Mouse (Mus musculus): Measurements from ENCODE around the gene 9130023H24Rik. TPM values are rescaled to one million over a fixed set of nuclear protein-coding genes. Genes with fewer than 3 reads are reported as not detected.
A peak's percentile ranks its signal among the peaks of the same experiment; 100 is the strongest.

The 9130023H24Rik gene
- total RNA-seq, 1 experiment = 2.6 TPM

- no peak overlapping the region for H3K9ac ChIP-seq (ENCODE audit: insufficient read depth, low read depth, low read length, poor library complexity, severe bottlenecking)
- no peak for DNase-seq (ENCODE audit: low read depth, low spot score)
- H3K9me3 ChIP-seq (ENCODE audit: control insufficient read depth, insufficient read depth, low read depth, low read length) = no peaks in the 10 kb centered on the region
- peaks cover 2 to 4% of the 10 kb centered on the region in 2 experiments; a peak in 2 of 4 replicates for H3K4me1 ChIP-seq (ENCODE audit: control insufficient read depth in 2 of 2, insufficient read depth in 2 of 2, low read length in 2 of 2, poor library complexity in 1 of 2)
- H3K27ac ChIP-seq (ENCODE audit: insufficient read depth, low read depth, low read length, poor library complexity, severe bottlenecking) = no peak overlapping the region
- TF ChIP-seq HCFC1 (IDR thresholded peaks at IDR 0.05; ENCODE audit: borderline replicate concordance, insufficient read depth, low read length) (no peak), ZC3H11A (IDR thresholded peaks at IDR 0.05; ENCODE audit: borderline replicate concordance, low read depth, low read length) (no peak), MAFK (IDR thresholded peaks at IDR 0.05; ENCODE audit: insufficient read depth, low read depth, low read length) (no peak), ZNF384 (IDR thresholded peaks at IDR 0.05; ENCODE audit: low read depth, low read length) (no peak), CHD2 (IDR thresholded peaks at IDR 0.05; ENCODE audit: low read depth, low read length) (no peak)
- H3K36me3 ChIP-seq (ENCODE audit: control insufficient read depth, insufficient read depth, low read length, poor library complexity, severe bottlenecking) = peaks cover 18% of the 10 kb centered on the region
- H3K4me3 ChIP-seq (ENCODE audit: insufficient read depth in 1 of 2, low read depth in 1 of 2, low read length in 2 of 2, poor library complexity in 1 of 2, severe bottlenecking in 1 of 2) = no peak overlapping the region
- in situ Hi-C loops (cut with MboI; ENCODE audit: low sequenced_read_pairs in 2 of 2, unreplicated experiment in 2 of 2) = no loop called here
Measured at GRCm38 (mm10) chr7:128242331-128242730, 4.5 kb upstream of the 9130023H24Rik start.

- no peak overlapping the region for H3K27ac ChIP-seq (ENCODE audit: insufficient read depth, low read depth, low read length, poor library complexity, severe bottlenecking)
- in situ Hi-C loops (cut with MboI; ENCODE audit: low sequenced_read_pairs in 2 of 2, unreplicated experiment in 2 of 2) = no loop called here
- no peak overlapping the region for H3K4me3 ChIP-seq (ENCODE audit: insufficient read depth in 1 of 2, low read depth in 1 of 2, low read length in 2 of 2, poor library complexity in 1 of 2, severe bottlenecking in 1 of 2)
- DNase-seq (ENCODE audit: low read depth, low spot score) = no peak
- no peak overlapping the region for H3K9ac ChIP-seq (ENCODE audit: insufficient read depth, low read depth, low read length, poor library complexity, severe bottlenecking)
- peaks cover 18% of the 10 kb centered on the region for H3K36me3 ChIP-seq (ENCODE audit: control insufficient read depth, insufficient read depth, low read length, poor library complexity, severe bottlenecking)
- H3K4me1 ChIP-seq (ENCODE audit: control insufficient read depth in 2 of 2, insufficient read depth in 2 of 2, low read length in 2 of 2, poor library complexity in 1 of 2) = peaks cover 0 to 4% of the 10 kb centered on the region in 2 experiments; a peak in 1 of 4 replicates
- no peaks in the 10 kb centered on the region for H3K9me3 ChIP-seq (ENCODE audit: control insufficient read depth, insufficient read depth, low read depth, low read length)
- TF ChIP-seq ZNF384 (IDR thresholded peaks at IDR 0.05; ENCODE audit: low read depth, low read length) (no peak), ZC3H11A (IDR thresholded peaks at IDR 0.05; ENCODE audit: borderline replicate concordance, low read depth, low read length) (no peak), MAFK (IDR thresholded peaks at IDR 0.05; ENCODE audit: insufficient read depth, low read depth, low read length) (no peak), CHD2 (IDR thresholded peaks at IDR 0.05; ENCODE audit: low read depth, low read length) (no peak), HCFC1 (IDR thresholded peaks at IDR 0.05; ENCODE audit: borderline replicate concordance, insufficient read depth, low read length) (no peak)
Measured at GRCm38 (mm10) chr7:128240131-128240784, 2.4 kb upstream of the 9130023H24Rik start.

DNA sequence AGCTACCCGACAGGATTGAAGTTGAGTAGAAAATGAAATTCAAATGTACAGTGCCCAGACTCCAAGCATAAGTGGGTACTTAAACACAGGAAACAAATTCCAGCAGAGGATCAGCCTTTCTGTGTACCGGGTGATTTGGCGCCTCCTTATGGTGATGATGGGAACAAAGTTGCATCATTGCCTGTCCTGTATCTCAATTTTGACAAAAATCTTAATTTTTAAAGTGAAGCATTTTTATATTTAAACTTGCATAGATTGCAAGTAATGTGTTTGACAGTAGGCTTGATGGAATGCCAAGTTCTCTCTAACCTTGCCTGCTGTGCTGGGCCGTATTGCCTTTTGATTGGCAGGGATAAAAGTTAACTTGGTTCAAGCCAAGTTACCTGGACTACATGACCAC lies 1.2 kb upstream of the 9130023H24Rik start:
- peaks cover 13% of the 10 kb centered on the region; the same call in 1 of the 2 replicates for H3K36me3 ChIP-seq (ENCODE audit: control insufficient read depth, insufficient read depth, low read length, poor library complexity, severe bottlenecking)
- H3K4me3 ChIP-seq (ENCODE audit: insufficient read depth in 1 of 2, low read depth in 1 of 2, low read length in 2 of 2, poor library complexity in 1 of 2, severe bottlenecking in 1 of 2) = peak overlapping the region; percentile 45 to 60; a peak in 3 of 4 replicates
- peaks cover 0 to 2% of the 10 kb centered on the region in 2 experiments; a peak in 1 of 4 replicates for H3K4me1 ChIP-seq (ENCODE audit: control insufficient read depth in 2 of 2, insufficient read depth in 2 of 2, low read length in 2 of 2, poor library complexity in 1 of 2)
- TF ChIP-seq MAFK (IDR thresholded peaks at IDR 0.05; ENCODE audit: insufficient read depth, low read depth, low read length) (no peak), ZC3H11A (IDR thresholded peaks at IDR 0.05; ENCODE audit: borderline replicate concordance, low read depth, low read length) (no peak)
- peak overlapping the region; percentile 77; the same call in 1 of the 2 replicates for H3K9ac ChIP-seq (ENCODE audit: insufficient read depth, low read depth, low read length, poor library complexity, severe bottlenecking)
- in situ Hi-C loops (cut with MboI; ENCODE audit: low sequenced_read_pairs in 2 of 2, unreplicated experiment in 2 of 2) = no loop called here
- no peaks in the 10 kb centered on the region for H3K9me3 ChIP-seq (ENCODE audit: control insufficient read depth, insufficient read depth, low read depth, low read length)
- DNase-seq (ENCODE audit: low read depth, low spot score) = peak; percentile 50
- no peak overlapping the region; the same call in 1 of the 2 replicates for H3K27ac ChIP-seq (ENCODE audit: insufficient read depth, low read depth, low read length, poor library complexity, severe bottlenecking)

DNA sequence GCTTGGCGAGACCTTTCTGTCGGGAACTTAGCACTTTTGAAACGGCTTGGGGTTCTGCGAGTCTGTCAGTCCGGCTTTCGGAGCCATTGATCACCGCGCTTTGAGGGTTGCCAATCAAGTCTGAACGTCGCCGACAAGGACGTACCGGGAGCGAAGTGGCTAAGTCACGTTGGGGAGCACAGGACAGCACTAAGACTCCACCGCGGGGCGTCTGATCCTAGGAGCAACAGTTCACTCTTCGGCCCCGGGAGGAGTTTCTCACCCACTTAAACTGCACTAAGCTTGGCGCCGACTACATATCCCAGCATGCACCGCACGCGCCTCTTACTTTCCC lies 271 bp downstream of the 9130023H24Rik start:
- H3K4me1 ChIP-seq (ENCODE audit: control insufficient read depth in 2 of 2, insufficient read depth in 2 of 2, low read length in 2 of 2, poor library complexity in 1 of 2) = peaks cover 0 to 2% of the 10 kb centered on the region in 2 experiments; a peak in 1 of 4 replicates
- no peak for TF ChIP-seq ZNF384 (IDR thresholded peaks at IDR 0.05; ENCODE audit: low read depth, low read length)
- no peak; the same call in 1 of the 2 replicates for TF ChIP-seq HCFC1 (IDR thresholded peaks at IDR 0.05; ENCODE audit: borderline replicate concordance, insufficient read depth, low read length)
- TF ChIP-seq CHD2 (IDR thresholded peaks at IDR 0.05; ENCODE audit: low read depth, low read length) = no peak
- in situ Hi-C loops (cut with MboI; ENCODE audit: low sequenced_read_pairs in 2 of 2, unreplicated experiment in 2 of 2) = no loop called here

More for the DNA sequence above, 271 bp downstream of the 9130023H24Rik start:
- Histone ChIP-seq H3K9ac (ENCODE audit: insufficient read depth, low read depth, low read length, poor library complexity, severe bottlenecking) (peak overlapping the region; percentile 97), H3K4me3 (ENCODE audit: insufficient read depth in 1 of 2, low read depth in 1 of 2, low read length in 2 of 2, poor library complexity in 1 of 2, severe bottlenecking in 1 of 2) (peak overlapping the region; percentile 88 to 89), H3K27ac (ENCODE audit: insufficient read depth, low read depth, low read length, poor library complexity, severe bottlenecking) (peak overlapping the region; percentile 97), H3K36me3 (ENCODE audit: control insufficient read depth, insufficient read depth, low read length, poor library complexity, severe bottlenecking) (peaks cover 13% of the 10 kb centered on the region; the same call in 1 of the 2 replicates), H3K9me3 (ENCODE audit: control insufficient read depth, insufficient read depth, low read depth, low read length) (no peaks in the 10 kb centered on the region)
- no peak for DNase-seq (ENCODE audit: low read depth, low spot score)

Measured in ES-E14 (cell line).